Mouse (Mus musculus) stomach, postnatal 0 days (tissue): ENCODE results near the gene Gpatch2l.

Experiments used
- CTCF ChIP-seq: IDR thresholded peaks from 2 replicates; pipeline ENCODE4 v1.5.1; 2016; ENCODE audit warnings: antibody characterized with exemption, low read depth, mild to moderate bottlenecking, moderate library complexity
- EP300 ChIP-seq: optimal IDR thresholded peaks from 2 replicates; pipeline ENCODE3; 2016; ENCODE audit warnings: antibody characterized with exemption

DNA sequence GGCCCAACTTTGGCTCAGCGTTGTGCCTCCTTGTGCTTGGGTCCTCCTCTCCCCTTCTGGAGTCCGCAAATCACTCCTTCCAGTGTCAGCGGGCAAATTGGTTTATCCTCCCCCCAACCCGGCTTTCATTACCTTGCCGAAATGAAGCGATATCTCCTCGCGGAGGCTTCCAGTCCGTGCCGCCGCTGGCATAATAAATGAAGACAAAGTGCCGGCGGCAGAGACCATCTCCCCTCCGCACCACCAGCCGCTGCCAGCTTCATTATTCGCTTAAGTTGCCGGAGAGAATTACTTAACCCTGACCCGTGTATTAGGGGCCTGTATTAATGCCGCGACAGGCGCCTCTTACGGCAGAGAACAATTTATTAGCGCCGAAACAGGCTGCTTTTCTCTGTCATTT is 27.5 kb upstream of the Gpatch2l start:
- TF ChIP-seq CTCF (no peak), EP300 (no peak)
